Mouse (Mus musculus) gastrocnemius, adult 18-20 months (tissue): ENCODE measurements at regions not wholly inside any gene's neighbourhood (a gene's known extent, or its start where the extent isn't known, plus 50 kb on each side); places are given as distances from the start of the nearest gene placed in this dataset.

Source experiments
- DNase-seq: peaks from one replicate; pipeline ENCODE4 v3.0.0; 2021; ENCODE audit warnings: low spot score

DNA sequence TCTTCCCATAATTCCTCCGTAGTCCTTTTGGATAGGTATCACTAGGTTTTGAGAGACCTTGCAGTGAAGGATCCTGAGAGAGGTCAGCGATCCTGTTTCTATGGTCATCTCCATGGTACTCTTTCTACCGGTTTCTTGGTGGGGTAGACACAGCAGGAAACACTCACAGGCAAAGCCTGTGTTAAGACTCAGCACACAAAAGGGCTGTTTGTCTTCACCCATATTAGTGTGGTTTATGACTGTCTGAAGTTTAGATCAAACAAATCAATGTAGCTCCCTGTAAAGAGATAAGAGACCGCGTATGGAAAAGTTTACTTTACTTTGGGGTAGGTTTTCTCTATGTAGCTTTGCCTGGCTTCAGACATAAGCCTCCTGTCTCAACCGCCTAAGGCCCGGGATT is 282.5 kb upstream of the Rbms1 start:
- no peak for DNase-seq

DNA sequence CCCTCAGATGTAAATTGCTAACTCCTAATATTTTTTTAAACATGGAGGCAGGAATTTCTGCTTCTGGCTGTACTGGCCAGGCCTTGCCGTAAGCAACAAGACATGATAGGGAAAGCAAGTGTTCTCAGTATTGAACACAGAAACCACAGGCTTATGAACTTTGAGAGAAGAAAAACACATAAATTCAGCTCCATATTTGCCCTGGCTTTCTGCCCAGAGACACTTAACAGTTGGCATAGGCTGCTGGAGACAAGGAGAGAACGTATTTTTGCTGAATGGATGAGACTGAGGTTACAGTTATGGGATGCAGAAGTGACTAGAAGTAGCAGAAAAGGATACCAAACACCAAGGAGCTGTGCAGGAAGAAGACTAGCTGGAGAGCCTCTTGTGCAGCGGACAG is 258.7 kb upstream of the Rbms1 start:
- no peak for DNase-seq

DNA sequence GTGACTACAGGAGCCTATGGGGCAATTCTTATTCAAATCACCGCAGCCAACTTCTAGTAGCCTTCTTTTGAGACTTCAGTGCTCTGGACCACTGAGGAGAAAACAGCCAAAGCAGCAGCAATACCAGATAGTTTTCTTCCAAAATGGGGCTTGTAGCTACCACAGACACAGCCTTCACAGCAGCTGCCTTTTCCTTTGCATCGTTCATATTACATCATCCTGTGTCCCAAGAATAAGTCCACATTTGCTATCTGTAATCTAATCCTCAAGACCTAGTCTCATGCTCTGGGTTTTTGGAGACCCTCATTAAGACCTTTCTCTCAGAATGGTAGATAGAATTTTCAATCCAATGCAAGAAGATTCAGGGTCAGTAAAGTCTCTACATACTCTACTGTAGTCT is 258.2 kb upstream of the Rbms1 start:
- DNase-seq: no peak

DNA sequence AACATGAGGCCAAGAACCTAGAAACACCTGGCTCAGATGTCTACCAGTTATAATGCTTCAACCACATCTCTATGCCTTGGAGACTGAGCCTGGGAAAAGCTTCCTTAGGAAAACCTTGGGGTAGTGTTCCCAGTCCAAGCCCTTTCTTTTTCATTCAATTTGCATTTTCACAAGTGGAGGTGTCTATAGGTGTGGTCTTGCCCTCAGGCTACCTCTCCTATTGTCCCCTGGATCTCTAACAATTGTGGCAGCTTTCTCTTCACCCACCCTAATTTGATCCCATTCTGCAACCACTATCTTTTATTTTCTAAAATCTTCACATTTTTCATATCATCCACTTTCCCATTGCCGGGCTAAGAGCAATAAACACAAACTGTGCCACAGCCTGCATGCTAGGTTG is 251.0 kb upstream of the Rbms1 start:
- DNase-seq: no peak

DNA sequence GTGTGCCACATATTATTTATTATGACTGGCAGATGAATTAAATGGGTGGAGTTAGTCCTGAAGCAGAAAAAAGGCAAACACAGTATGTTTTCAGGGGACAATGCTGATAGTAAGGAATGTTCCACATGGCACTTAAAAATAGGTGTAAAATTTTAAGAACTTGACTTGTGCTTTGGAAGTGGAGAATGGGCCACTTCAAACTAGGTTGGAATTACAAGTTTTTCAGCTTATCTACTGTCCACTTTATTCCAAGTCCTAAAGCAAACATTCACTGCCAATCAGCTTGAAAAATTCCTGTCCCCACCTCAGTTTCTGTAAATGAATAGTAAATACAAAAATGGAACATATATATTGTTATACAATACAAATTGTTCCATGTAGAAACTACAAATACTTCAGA is 238.4 kb upstream of the Rbms1 start:
- no peak for DNase-seq

DNA sequence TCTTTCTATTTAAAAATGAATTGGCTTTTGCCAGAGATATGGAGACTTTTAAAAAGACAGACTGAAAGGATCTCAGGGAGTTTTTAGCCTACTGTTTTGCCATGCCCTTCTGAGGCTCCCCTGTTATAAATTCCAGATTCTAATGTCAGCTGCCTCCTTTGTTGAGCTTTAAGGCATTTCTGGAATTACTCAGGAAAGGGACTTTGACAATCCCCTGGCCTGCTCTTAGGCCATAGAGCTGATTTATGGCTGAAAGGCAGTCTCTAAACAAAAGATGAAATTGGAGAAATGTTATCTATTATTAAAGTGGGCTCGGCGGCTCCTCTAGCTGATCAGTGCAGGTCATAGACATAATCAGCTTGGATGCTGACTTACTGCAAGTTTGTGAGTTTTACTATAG is 231.0 kb upstream of the Rbms1 start:
- DNase-seq: no peak

DNA sequence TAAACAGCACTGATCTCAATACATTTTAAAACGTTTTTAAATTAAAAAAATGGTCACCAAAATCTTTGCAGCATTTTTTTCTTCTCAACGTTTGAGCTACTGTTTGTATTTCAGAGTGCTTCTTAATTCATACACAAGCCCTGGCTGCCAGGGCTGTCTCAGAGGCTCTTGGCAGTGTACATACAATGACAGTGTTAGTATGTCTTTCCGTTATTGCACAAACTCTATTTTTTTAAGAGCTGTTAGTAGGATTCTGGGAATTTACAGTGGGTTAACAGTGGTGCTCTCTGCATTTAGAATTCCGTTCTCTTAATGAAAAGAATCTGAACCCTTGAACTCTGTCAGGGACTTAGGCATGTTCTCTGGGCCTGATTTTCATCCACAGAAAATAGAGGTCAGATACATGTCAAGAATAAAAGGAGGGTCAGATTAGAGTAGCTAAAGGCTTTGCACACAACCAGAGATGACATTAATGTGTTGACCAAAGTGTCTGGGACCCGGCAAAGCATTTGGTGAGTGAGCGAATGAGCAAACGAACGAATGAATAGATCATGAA is 219.5 kb upstream of the Rbms1 start:
- DNase-seq: no peak

DNA sequence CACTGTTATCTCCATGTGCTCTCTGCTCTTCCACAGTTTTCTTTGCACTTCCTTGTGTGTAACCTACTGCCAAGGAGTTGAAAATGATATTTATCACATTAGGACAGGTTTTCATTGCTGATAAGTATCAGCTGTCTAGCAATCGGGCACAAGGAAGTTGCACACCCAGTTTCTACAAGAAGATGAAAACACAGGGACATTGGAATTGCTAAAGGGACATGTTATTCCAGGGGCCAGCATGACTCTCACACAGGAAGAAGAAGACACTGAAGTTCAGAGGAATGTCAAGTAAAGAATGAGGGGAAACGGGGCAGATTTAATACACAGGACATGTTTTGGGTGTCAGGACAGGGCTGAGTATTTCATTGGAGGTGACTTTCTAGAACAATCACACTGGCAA is 214.8 kb upstream of the Rbms1 start:
- DNase-seq: no peak

DNA sequence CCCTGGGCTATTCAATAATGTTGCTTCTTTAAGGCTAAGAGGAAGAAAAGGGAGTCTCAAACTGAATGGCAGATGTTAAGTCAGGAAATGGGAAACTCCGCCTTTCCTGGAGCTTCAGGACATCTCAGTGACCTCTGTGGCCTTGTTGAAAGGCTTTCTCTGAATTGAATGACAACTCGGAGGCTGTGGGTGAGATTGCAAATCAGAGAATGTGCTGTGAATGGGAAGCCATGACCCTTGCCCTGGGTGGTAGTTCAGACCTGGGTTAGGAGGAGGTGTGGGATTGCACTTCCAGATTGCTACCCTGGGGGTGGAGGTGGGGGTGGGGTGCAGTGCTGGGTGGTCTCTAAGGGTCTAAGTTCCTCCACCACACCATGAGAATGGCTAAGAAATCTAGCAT is 213.8 kb upstream of the Rbms1 start:
- peak; percentile 2 for DNase-seq

DNA sequence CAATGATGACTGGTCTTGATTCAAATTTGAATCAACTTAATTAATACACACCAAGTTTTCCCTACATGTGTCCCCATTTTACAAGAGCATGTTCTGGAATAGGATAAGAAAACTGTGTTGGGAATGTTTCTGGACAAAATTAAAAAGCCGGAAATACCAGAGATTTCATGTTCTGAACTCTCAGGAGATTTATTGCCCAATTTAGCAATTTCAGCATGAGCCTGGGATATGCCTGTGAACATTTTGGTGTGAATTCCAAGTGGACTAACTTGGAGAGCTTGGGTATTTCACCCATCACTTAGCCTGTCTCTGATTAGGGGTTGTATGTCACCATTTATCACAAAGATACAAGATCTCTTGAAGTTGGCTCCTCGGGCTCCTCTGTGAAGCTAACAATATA is 210.6 kb upstream of the Rbms1 start:
- peak; percentile 10 for DNase-seq

DNA sequence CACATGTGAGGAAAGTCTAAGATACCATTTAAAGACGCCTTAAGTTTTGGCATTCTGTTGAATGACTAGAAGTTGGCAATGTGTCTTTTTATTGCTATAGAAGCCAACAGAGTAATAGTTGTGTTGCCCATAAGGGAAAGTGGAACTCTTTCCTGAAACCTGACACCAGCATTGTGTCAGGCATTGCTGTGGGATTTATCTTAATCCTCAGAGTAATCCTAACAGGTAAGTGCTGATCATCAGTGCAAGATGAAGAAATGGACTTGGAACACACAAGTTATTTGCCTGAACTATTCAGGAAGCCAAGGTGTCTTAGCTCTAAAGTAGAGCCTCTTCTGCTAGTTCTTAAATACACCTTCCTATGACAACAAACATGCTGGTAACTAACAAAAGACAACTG is 198.3 kb upstream of the Rbms1 start:
- DNase-seq: no peak

DNA sequence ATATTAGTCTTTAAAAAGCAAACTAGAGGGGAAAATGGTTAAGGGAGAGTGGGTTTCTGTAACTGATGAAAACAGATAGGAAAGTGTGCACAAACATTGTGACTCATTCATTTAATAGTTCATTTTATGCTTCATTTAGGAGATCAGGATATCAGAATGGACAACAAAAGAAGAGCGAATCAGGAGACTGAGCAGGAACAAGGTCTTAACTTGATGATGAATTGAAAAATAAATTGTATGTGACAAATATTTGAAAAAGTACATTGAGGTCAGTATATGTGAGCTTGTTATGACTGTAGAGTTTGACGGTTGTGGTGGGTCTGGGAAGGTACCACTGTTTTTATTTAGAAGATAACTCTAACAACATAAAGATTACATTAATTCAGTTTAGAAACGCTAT is 196.8 kb upstream of the Rbms1 start:
- no peak for DNase-seq

DNA sequence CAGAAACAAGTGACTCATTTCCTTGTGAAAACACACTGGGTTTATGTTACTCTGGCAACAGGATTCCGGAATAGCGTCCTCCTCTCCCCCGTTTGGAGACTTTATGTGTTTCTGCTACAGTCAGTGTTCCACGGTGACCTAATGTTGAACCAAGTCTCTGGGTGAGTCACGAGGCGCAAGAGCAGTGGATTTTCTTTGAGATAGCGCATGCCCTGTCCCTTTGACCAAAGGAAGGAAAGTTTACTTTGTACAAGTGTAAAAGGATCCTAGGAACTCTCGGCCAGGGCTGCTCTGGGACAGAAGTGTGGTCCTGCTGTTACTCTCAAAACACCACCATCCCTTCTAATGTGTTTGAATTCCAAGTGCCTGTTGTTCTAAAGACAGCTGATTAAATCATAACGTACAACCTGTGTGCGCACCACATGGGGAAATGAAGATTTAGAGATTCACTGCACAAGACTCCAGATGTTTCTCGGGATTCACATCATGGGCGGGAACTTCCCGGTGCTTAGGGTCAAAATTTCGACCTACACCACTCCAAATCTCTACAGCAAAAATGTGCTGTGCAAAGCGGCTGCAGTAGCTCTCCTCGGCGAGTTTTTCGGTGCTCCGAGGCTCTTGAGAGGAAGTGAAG is 176.1 kb upstream of the Rbms1 start:
- DNase-seq: peak; percentile 76

DNA sequence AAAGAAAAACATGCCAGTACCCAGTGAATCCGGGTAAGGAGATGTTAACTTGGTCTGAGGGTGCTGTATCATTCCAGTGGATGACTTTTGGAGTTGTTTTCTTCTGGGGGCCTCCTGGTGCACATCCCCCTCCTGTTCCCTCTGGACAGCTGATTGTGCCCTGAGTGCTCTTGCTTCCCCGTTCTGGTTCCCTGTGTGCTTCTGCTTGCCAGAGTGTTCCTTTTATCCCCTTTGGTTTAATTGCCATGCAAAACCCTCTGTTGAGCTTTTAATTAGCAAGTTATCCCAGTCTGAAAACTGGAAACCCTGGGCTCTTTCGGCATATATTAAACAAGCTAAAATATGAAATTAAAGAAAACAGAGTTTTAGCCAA is 175.6 kb upstream of the Rbms1 start:
- no peak for DNase-seq

DNA sequence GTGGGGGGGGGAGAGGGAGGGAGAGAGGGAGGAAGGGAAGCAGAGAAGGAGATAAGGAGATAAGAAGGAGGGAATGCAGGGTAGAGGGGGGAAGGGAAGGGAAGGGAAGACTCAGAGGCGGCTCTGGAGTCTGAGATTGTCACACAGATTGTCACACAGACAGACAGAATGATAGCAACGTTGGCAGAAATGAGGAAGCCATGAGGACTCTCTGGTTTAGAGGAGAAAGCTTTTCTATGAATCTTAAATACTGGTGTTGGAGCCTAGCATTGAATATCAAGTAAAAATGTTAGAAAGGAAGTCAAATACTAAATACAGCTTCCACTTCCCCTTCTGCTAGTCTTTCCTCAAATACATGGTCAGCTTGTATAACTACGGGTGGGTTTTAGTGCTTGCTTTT is 174.4 kb upstream of the Rbms1 start:
- DNase-seq: no peak

DNA sequence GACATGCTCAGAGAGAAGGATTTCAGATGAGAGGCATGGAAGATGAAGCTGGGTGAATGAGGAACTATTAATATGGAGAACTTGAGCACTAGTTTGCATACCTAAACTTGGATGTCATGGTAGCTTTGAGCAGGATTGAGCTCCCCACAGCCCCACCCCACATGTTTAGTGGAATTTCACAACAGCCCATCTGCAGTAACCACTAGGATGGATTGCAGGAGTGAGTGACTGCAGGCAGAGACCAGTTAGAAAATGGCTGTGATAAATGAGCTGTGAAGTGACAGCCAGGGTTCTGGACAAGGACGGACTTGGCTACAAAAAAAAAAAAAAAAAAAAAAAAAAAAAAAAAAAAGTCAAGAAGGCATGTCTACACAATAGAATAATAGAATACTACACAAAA is 173.9 kb upstream of the Rbms1 start:
- peak; percentile 3 for DNase-seq

DNA sequence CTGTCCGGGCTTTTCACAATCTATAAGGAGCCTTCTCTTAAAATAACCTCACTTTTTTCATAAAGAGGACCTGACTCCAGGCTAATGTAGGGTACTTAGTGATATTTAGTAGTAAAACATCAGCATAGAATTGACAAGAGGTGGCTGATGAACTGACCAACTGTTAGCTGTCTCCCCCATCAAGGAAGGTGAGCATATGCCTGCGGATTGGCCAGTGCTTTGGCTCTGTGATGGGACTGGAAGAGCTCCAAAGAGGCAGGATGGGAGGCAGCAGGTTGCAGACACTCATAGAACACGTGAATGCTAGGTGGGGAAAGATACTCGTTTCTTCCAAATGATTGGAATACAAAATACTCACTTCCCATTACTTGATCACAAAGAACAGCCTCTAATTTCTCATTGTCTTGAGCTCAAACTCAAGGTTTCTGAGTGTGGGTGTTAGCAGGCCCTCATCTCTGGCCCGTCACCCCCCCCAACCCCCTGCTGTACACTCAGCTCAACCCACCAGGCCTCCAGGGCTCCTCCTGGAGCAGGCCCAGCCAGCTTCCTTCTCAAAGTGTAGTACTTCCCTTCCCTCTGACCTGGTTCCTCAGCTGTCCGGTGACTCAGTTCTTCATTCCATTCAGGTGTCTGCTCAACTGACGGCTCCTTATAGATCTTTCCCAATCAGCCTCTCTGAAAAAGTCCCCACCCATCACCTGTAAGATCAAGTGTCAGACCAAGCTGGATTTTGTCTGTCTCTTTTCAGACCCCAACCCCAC is 160.2 kb upstream of the Rbms1 start:
- no peak for DNase-seq

DNA sequence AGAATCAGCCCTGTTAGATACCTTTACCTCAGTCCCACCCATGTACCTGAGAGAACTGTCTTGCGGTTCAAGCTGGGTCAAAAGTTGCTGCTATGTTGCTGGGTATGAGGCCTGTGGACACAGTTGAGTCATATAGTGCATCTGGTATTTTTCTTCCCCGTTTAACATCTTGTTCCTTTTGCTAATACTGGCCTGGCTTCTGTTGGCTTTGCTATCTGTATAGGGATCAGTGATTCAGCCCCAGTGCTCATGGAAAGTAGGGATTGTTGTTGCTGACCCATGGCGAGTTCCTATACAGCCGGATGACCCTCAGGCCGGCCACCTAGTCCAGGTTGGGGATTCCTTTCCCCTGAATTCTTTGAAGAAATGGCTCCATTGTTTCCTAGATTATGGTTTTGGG is 158.3 kb upstream of the Rbms1 start:
- no peak for DNase-seq

DNA sequence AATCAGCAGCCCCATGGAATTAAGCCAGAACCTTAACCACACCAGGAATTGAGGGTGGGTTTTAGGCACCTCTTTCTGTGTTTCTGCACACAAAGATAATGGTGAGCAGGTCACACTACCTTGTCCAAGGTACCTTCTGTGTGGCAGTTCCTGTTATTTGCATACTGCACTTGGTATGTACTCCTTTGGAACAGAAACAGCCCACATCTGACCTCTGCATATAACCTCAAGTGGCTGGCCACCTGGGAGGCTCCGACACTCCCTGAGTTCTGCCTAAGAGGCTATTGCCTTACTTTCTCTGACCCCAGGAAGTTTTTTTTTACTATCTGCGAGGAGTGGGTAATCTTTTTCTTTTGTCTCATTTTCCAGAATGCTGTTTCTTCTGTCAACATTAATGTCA is 151.6 kb upstream of the Rbms1 start:
- DNase-seq: no peak

DNA sequence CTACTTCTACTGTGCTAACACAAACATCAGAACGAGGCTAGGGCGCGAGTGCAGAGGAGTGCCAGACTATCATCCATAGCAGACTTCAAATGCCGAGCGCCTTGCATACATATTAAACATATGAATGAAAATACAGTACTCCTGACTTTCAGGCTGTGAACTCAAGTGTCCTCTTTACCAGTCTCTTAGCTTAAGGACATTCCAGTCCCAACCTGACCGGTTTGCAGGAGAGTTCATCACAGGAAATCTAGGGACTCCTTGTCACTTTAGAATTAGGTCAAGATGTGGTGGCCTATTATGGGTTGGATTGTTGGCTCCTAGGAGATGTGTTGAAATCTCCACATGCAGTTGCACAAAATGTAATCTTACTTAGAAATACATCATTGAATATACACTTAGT is 150.9 kb upstream of the Rbms1 start:
- DNase-seq: no peak

DNA sequence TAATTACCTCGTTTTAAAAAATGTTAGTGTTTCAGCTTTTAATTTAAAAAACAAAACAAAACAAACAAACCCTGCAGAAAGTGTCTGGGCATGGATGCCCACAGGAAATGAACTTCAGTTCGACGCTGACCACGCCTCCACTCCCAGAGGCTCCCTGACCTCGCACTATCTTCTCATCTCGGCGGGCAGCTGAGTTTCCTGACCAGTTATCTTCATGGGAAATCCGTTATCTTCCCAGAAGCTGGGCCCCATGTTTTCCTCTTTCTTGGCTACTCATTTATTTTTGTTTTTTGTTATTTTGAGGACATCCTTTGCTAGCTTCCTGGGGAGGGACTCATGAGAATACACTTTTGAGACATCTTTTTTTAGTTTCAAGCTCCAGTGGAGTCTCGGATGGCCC is 147.6 kb upstream of the Rbms1 start:
- no peak for DNase-seq

DNA sequence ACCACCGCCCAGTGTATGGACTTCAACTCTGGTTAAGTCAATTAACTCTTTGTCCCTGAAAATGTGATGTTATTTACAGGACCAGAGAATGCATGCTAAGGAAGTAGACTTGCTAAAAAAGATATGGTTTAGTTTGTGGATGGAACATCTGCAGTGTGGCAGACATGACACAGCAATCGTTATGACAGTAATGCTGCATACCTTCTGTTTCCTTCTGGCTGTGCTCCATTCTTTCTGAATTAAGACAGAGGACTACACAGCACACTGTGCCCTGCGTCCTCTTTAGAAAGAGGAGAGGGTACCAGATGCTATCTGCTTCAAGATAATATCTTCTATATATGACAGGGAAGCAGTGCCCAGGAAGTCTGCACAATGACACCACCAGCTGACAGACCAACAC is 146.6 kb upstream of the Rbms1 start:
- no peak for DNase-seq

DNA sequence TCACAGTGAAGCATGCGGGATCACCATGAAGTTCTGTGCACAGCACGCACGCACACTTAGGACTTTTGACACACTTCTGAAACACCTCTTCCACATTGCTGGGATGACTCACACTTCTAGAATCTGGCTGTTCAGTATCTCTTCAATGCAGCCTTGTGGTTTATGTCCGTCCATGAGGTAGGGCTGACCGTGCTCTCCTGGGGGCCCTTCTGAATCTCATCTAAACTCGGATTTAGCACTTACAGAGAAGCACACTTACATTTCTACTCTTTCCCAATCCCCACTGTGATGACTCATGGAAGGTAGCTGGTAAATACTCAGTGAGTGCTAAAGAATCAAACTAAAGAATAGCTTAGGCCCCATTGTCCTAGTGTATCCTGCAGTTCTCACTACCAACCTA is 142.2 kb upstream of the Rbms1 start:
- no peak for DNase-seq
